Mouse (Mus musculus): Measurements from ENCODE around the gene Med13l. TPM values are rescaled to one million over a fixed set of nuclear protein-coding genes. Genes with fewer than 3 reads are reported as not detected.

The Med13l gene
- total and polyA plus RNA-seq, 3 experiments, result 2.0 to 11.0 (median 10.1) TPM

- peaks cover 5 to 41% of the 10 kb centered on the region in 2 experiments for H3K36me3 ChIP-seq (replicated peaks in 1 of 2; ENCODE audit: control insufficient read depth in 1 of 2, insufficient read depth in 1 of 2, low read length in 1 of 2)
These were observed 143.7 kb downstream of the Med13l start for GRCm38 (mm10) chr5:118704148-118704547.

GRCm38 (mm10) chr5:118704960-118705359 lies 144.5 kb downstream of the Med13l start:
- no peak for TF ChIP-seq MAFK (IDR thresholded peaks at IDR 0.05; ENCODE audit: insufficient replicate concordance, low read length)
- TF ChIP-seq ETS1 (conservative IDR thresholded peaks at IDR 0.05; ENCODE audit: low read depth, low read length), result 0 out of 2 replicates have a peak, but pooled peaks have one; percentile 14
- TF ChIP-seq ZMIZ1 (IDR thresholded peaks at IDR 0.05; ENCODE audit: low read depth, low read length), result no peak
- no peak for TF ChIP-seq SIN3A (IDR thresholded peaks at IDR 0.05; ENCODE audit: low read length)
- TF ChIP-seq UBTF (IDR thresholded peaks at IDR 0.05; ENCODE audit: low read depth, low read length), result no peak
- TF ChIP-seq IRF4 (IDR thresholded peaks at IDR 0.05; ENCODE audit: low read depth, low read length), result no peak
- DNase-seq (ENCODE audit: extremely low read depth), result peak; percentile 51
- dilution Hi-C loops (cut with MboI; ENCODE audit: extremely low pct_ligation_motif_present, extremely low pct_unique_long_range_greater_than_20kb, low sequenced_read_pairs), result no loop called here
- peaks cover 3% of the 10 kb centered on the region; the same call in 1 of the 2 replicates for H3K79me2 ChIP-seq (replicated peaks; ENCODE audit: control insufficient read depth, extremely low read depth, insufficient read depth, poor library complexity, severe bottlenecking)
- no peak overlapping the region for H3K9ac ChIP-seq (ENCODE audit: insufficient read depth, low read depth)
- H3K4me2 ChIP-seq (ENCODE audit: insufficient read depth, low read depth, poor library complexity, severe bottlenecking), result no peak overlapping the region
- in situ Hi-C loops (cut with MboI; ENCODE audit: low pct_ligation_motif_present, low pct_unique_long_range_greater_than_20kb, low sequenced_read_pairs), result no loop called here
- no peaks in the 10 kb centered on the region for H3K9me3 ChIP-seq (replicated peaks; ENCODE audit: low read length)
- no peaks in the 10 kb centered on the region for H3K27me3 ChIP-seq (replicated peaks)
- H3K27ac ChIP-seq (ENCODE audit: insufficient read depth, low read depth), result no peak overlapping the region
- no peak overlapping the region for H3K4me3 ChIP-seq (replicated peaks in 1 of 3; ENCODE audit: low read depth in 2 of 3, low read length in 2 of 3, poor library complexity in 1 of 3)
- peaks cover 5 to 42% of the 10 kb centered on the region in 2 experiments for H3K36me3 ChIP-seq (replicated peaks in 1 of 2; ENCODE audit: control insufficient read depth in 1 of 2, insufficient read depth in 1 of 2, low read length in 1 of 2)
- peaks cover 0 to 63% of the 10 kb centered on the region in 2 experiments; a peak in 3 of 4 replicates for H3K4me1 ChIP-seq (ENCODE audit: control insufficient read depth in 1 of 2, insufficient read depth in 2 of 2)

More at GRCm38 (mm10) chr5:118704148-118704547, 143.7 kb downstream of the Med13l start:
- TF ChIP-seq CTCF (conservative IDR thresholded peaks at IDR 0.05 in 1 of 2, IDR thresholded peaks at IDR 0.05 in 1 of 2; ENCODE audit: low read depth in 2 of 2, low read length in 2 of 2), result peak; percentile 48 to 60
- TF ChIP-seq POLR2AphosphoS2 (IDR thresholded peaks at IDR 0.05; ENCODE audit: low read depth, low read length), result no peak
- Histone ChIP-seq H3K9ac (ENCODE audit: insufficient read depth, low read depth) (no peak overlapping the region), H3K4me3 (replicated peaks in 1 of 3; ENCODE audit: low read depth in 2 of 3, low read length in 2 of 3, poor library complexity in 1 of 3) (no peak overlapping the region), H3K27ac (ENCODE audit: insufficient read depth, low read depth) (no peak overlapping the region), H3K9me3 (replicated peaks; ENCODE audit: low read length) (no peaks in the 10 kb centered on the region), H3K4me2 (ENCODE audit: insufficient read depth, low read depth, poor library complexity, severe bottlenecking) (no peak overlapping the region), H3K79me2 (replicated peaks; ENCODE audit: control insufficient read depth, extremely low read depth, insufficient read depth, poor library complexity, severe bottlenecking) (peaks cover 3% of the 10 kb centered on the region; the same call in 1 of the 2 replicates), H3K27me3 (replicated peaks) (no peaks in the 10 kb centered on the region), H3K4me1 (ENCODE audit: control insufficient read depth in 1 of 2, insufficient read depth in 2 of 2) (peaks cover 0 to 62% of the 10 kb centered on the region in 2 experiments; a peak in 3 of 4 replicates)
- DNase-seq (ENCODE audit: extremely low read depth), result peak; percentile 30
- in situ Hi-C loops (cut with MboI; ENCODE audit: low pct_ligation_motif_present, low pct_unique_long_range_greater_than_20kb, low sequenced_read_pairs) (no loop called here), dilution Hi-C loops (cut with MboI; ENCODE audit: extremely low pct_ligation_motif_present, extremely low pct_unique_long_range_greater_than_20kb, low sequenced_read_pairs) (no loop called here)

- H3K9me3 ChIP-seq (replicated peaks; ENCODE audit: low read length), result no peaks in the 10 kb centered on the region
- H3K27ac ChIP-seq (ENCODE audit: insufficient read depth, low read depth), result no peak overlapping the region
- dilution Hi-C loops (cut with MboI; ENCODE audit: extremely low pct_ligation_motif_present, extremely low pct_unique_long_range_greater_than_20kb, low sequenced_read_pairs), result no loop called here
- H3K36me3 ChIP-seq (replicated peaks in 1 of 2; ENCODE audit: control insufficient read depth in 1 of 2, insufficient read depth in 1 of 2, low read length in 1 of 2), result peaks cover 4 to 35% of the 10 kb centered on the region in 2 experiments
- peaks cover 0 to 73% of the 10 kb centered on the region in 2 experiments; a peak in 3 of 4 replicates for H3K4me1 ChIP-seq (ENCODE audit: control insufficient read depth in 1 of 2, insufficient read depth in 2 of 2)
- H3K9ac ChIP-seq (ENCODE audit: insufficient read depth, low read depth), result no peak overlapping the region
- H3K4me2 ChIP-seq (ENCODE audit: insufficient read depth, low read depth, poor library complexity, severe bottlenecking), result no peak overlapping the region
- H3K79me2 ChIP-seq (replicated peaks; ENCODE audit: control insufficient read depth, extremely low read depth, insufficient read depth, poor library complexity, severe bottlenecking), result peaks cover 3% of the 10 kb centered on the region; the same call in 1 of the 2 replicates
- H3K27me3 ChIP-seq (replicated peaks), result no peaks in the 10 kb centered on the region
- in situ Hi-C loops (cut with MboI; ENCODE audit: low pct_ligation_motif_present, low pct_unique_long_range_greater_than_20kb, low sequenced_read_pairs), result no loop called here
- TF ChIP-seq USF2 (conservative IDR thresholded peaks at IDR 0.05; ENCODE audit: low read depth, low read length) (no peak), TBP (conservative IDR thresholded peaks at IDR 0.05; ENCODE audit: low read depth, low read length) (no peak), ZNF384 (IDR thresholded peaks at IDR 0.05; ENCODE audit: low read depth, low read length) (no peak), SMC3 (IDR thresholded peaks at IDR 0.05; ENCODE audit: low read depth, low read length) (no peak), TCF12 (IDR thresholded peaks at IDR 0.05; ENCODE audit: low read depth, low read length) (no peak), UBTF (IDR thresholded peaks at IDR 0.05; ENCODE audit: low read depth, low read length) (no peak), ZC3H11A (IDR thresholded peaks at IDR 0.05; ENCODE audit: low read depth, low read length) (no peak), POLR2AphosphoS2 (IDR thresholded peaks at IDR 0.05; ENCODE audit: low read depth, low read length) (no peak), MAZ (IDR thresholded peaks at IDR 0.05; ENCODE audit: low read depth, low read length) (no peak)
- no peak for DNase-seq (ENCODE audit: extremely low read depth)
- H3K4me3 ChIP-seq (replicated peaks in 1 of 3; ENCODE audit: low read depth in 2 of 3, low read length in 2 of 3, poor library complexity in 1 of 3), result no peak overlapping the region
These were observed 145.5 kb downstream of the Med13l start for GRCm38 (mm10) chr5:118706009-118706408.
